Comparison of ENCODE assay signal across 8 mouse cellular contexts in the genomic region with DNA sequence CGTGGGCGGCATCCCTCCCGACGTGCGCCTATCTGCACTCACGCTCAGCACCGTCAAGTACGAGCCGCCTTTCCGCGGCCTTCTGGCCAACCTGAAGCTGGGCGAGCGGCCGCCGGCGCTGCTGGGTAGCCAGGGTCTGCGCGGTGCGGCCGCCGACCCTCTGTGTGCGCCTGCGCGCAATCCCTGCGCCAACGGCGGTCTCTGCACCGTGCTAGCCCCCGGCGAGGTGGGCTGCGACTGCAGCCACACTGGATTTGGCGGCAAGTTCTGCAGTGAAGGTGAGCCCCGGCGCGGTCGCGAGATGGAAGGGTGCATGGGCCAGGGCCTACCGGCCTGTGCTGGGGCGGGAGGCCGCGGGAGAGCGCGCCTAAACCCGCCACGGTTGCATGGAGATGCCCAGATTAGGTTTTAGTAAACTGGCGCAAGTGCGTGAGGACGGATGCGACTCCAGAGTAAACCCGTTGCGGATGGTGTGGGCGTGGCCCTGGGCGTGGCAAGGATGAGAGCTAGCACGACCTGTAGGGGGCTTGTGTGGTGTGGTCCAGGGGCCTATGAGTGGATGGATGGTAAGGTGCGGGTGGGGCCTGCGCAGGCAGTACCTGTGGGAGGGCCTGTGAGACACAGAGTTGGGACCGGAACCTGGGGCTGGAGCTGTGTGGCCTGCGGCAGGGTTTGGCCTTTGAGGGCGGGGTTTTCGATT. TPM values are rescaled to one million over a fixed set of nuclear protein-coding genes. Genes with fewer than 3 reads are reported as not detected.
DNase-seq lines count a peak whose midpoint lies in the region; ATAC-seq lines count a peak whose summit lies in the region.

No protein-coding gene starts in this region.

- under 1% methylated on average over 60 of the region's 60 CpGs for WGBS in hindbrain, embryonic 13.5 days
- under 1% methylated on average over 60 of the region's 60 CpGs for WGBS in midbrain, embryonic 10.5 days

- peaks cover 10% of the 10 kb centered on the region for H3K36me3 ChIP-seq in hindbrain, embryonic 13.5 days
- no peaks in the 10 kb centered on the region for H3K36me3 ChIP-seq in midbrain, embryonic 10.5 days

- DNase-seq in cerebellum, postnatal 25 days: peak; percentile 45 to 58
- no peak for DNase-seq in cerebellum, adult 8-10 months
- DNase-seq in T-cell, adult 2 months (ENCODE audit: low spot score): peak; percentile 47
- peak; percentile 54 for DNase-seq in midbrain, embryonic 10.5 days (ENCODE audit: low spot score)
- peak; percentile 44 to 49 for DNase-seq in thymus, adult 18-20 months
- DNase-seq in left cerebral cortex, adult 9 months (ENCODE audit: low spot score in 2 of 2): no peak
- no peak for DNase-seq in gastrocnemius, postnatal 25 days

- peaks cover 90% of the 10 kb centered on the region for H3K4me1 ChIP-seq in hindbrain, embryonic 13.5 days (replicated peaks)
- H3K4me1 ChIP-seq in midbrain, embryonic 10.5 days: peaks cover 50% of the 10 kb centered on the region

- H3K4me2 ChIP-seq in hindbrain, embryonic 13.5 days: peak overlapping the region; percentile 58

- H3K4me3 ChIP-seq in hindbrain, embryonic 13.5 days: peak overlapping the region; percentile 33
- H3K4me3 ChIP-seq in midbrain, embryonic 10.5 days: peak overlapping the region; percentile 56

- H3K27ac ChIP-seq in hindbrain, embryonic 13.5 days: no peak overlapping the region
- H3K27ac ChIP-seq in midbrain, embryonic 10.5 days (replicated peaks): peak overlapping the region; percentile 28

- H3K9ac ChIP-seq in hindbrain, embryonic 13.5 days: peak overlapping the region; percentile 72

- H3K27me3 ChIP-seq in hindbrain, embryonic 13.5 days: peaks cover 45% of the 10 kb centered on the region
- H3K27me3 ChIP-seq in midbrain, embryonic 10.5 days (ENCODE audit: low read depth, poor library complexity, severe bottlenecking): peaks cover 83% of the 10 kb centered on the region

- peak; percentile 43 for ATAC-seq in hindbrain, embryonic 13.5 days (ENCODE audit: low FRiP score)

- no peaks in the 10 kb centered on the region for H3K9me3 ChIP-seq in hindbrain, embryonic 13.5 days
- H3K9me3 ChIP-seq in midbrain, embryonic 10.5 days (replicated peaks): no peaks in the 10 kb centered on the region

RNA-seq across cellular contexts. Expression of a gene that starts 10.1 kb away (rescaled TPM):
- 23.5 and 27.7 TPM in 2 replicates for polyA plus RNA-seq in hindbrain, embryonic 13.5 days (2015; fragmentation: Nextera tagmentation; extraction: Ambion mirVana)
- 5.1 and 7.2 TPM in 2 replicates for polyA plus RNA-seq in midbrain, embryonic 10.5 days (2016; fragmentation: Nextera tagmentation; extraction: Ambion mirVana)
- total RNA-seq in gastrocnemius, postnatal 25 days (2021): 1 to 10 TPM in 1 of 2 experiments, under 1 TPM in 1; 0.91 to 1.4 TPM

RNA-seq across cellular contexts. Expression of a gene that starts 29.5 kb away (rescaled TPM):
- 42.0 and 43.2 TPM in 2 replicates for polyA plus RNA-seq in hindbrain, embryonic 13.5 days (2015; fragmentation: Nextera tagmentation; extraction: Ambion mirVana)
- 13.5 and 16.3 TPM in 2 replicates for polyA plus RNA-seq in midbrain, embryonic 10.5 days (2016; fragmentation: Nextera tagmentation; extraction: Ambion mirVana)
- total RNA-seq in gastrocnemius, postnatal 25 days (2021): 10 to 100 TPM; 16.2 to 16.4 TPM

RNA-seq across cellular contexts. Expression of a gene that starts 44.5 kb away (rescaled TPM):
- polyA plus RNA-seq in hindbrain, embryonic 13.5 days (2015; fragmentation: Nextera tagmentation; extraction: Ambion mirVana): 4.9 and 5.7 TPM in 2 replicates
- polyA plus RNA-seq in midbrain, embryonic 10.5 days (2016; fragmentation: Nextera tagmentation; extraction: Ambion mirVana): 2.1 and 2.7 TPM in 2 replicates
- total RNA-seq in gastrocnemius, postnatal 25 days (2021): 1,000 to 10,000 TPM; 5,552 to 6,904 TPM

Comparison
In these comparisons a context has a peak if more than half of its experiments do, and no peak if none do; other contexts are left out.
1. DNase-seq: peak in cerebellum, postnatal 25 days (2 of 2), T-cell, adult 2 months (single experiment), midbrain, embryonic 10.5 days (single experiment) and thymus, adult 18-20 months (2 of 2); none in cerebellum, adult 8-10 months (single experiment), left cerebral cortex, adult 9 months (0 of 2) and gastrocnemius, postnatal 25 days (single experiment).